Mouse (Mus musculus): Measurements from ENCODE around the gene Ciita. TPM values are rescaled to one million over a fixed set of nuclear protein-coding genes. Genes with fewer than 3 reads are reported as not detected.

Ciita gene
- polyA plus RNA-seq (2014; fragmentation: Nextera tagmentation; extraction: Ambion mirVana) = 0.09 and 0.12 TPM in 2 replicates

- no peak for DNase-seq (ENCODE audit: low spot score)
- WGBS = 83% methylated on average over 5 of the region's 5 CpGs
These were observed at the start of gene Ciita for GRCm38 (mm10) chr16:10479857-10480256. Gene Ciita (plus strand): TSS chr16:10480059.

GRCm38 (mm10) chr16:10431911-10432310 is 47.9 kb upstream of the Ciita start:
- no peak overlapping the region for H3K4me2 ChIP-seq (ENCODE audit: low read depth)
- 79% methylated on average over 1 of the region's 1 CpGs for WGBS
- no peak overlapping the region for H3K4me3 ChIP-seq (ENCODE audit: low read depth, low read length)
- H3K27me3 ChIP-seq (ENCODE audit: control insufficient read depth, insufficient read depth, low read length) = no peaks in the 10 kb centered on the region
- no peak for DNase-seq (ENCODE audit: low spot score)
- H3K27ac ChIP-seq (ENCODE audit: low read depth, low read length) = no peak overlapping the region
- no peaks in the 10 kb centered on the region for H3K4me1 ChIP-seq (ENCODE audit: control insufficient read depth, insufficient read depth, low read length)
- no peak for ATAC-seq (ENCODE audit: insufficient read depth, low FRiP score, low TSS enrichment)
- no peak overlapping the region for H3K9ac ChIP-seq (ENCODE audit: low read length)
- no peaks in the 10 kb centered on the region for H3K9me3 ChIP-seq (ENCODE audit: control insufficient read depth, low read length)
- H3K36me3 ChIP-seq (ENCODE audit: control insufficient read depth, insufficient read depth, low read length) = no peaks in the 10 kb centered on the region

More at GRCm38 (mm10) chr16:10479857-10480256, at the start of gene Ciita:
- Histone ChIP-seq H3K27ac (ENCODE audit: low read depth, low read length) (no peak within 1 kb of the TSS), H3K9ac (ENCODE audit: low read length) (no peak within 1 kb of the TSS), H3K4me1 (ENCODE audit: control insufficient read depth, insufficient read depth, low read length) (no peaks in the 10 kb centered on the region), H3K27me3 (ENCODE audit: control insufficient read depth, insufficient read depth, low read length) (no peaks in the 10 kb centered on the region), H3K4me2 (ENCODE audit: low read depth) (no peak within 1 kb of the TSS), H3K36me3 (ENCODE audit: control insufficient read depth, insufficient read depth, low read length) (no peaks in the 10 kb centered on the region), H3K9me3 (ENCODE audit: control insufficient read depth, low read length) (no peaks in the 10 kb centered on the region), H3K4me3 (ENCODE audit: low read depth, low read length) (no peak within 1 kb of the TSS)
- no peak for ATAC-seq (ENCODE audit: insufficient read depth, low FRiP score, low TSS enrichment)

GRCm38 (mm10) chr16:10432387-10432786 is 47.5 kb upstream of the Ciita start:
- H3K4me3 ChIP-seq (ENCODE audit: low read depth, low read length) = no peak overlapping the region

GRCm38 (mm10) chr16:10433344-10433743 is 46.5 kb upstream of the Ciita start:
- DNase-seq (ENCODE audit: low spot score) = no peak
- 93% methylated on average over 5 of the region's 5 CpGs for WGBS

More at GRCm38 (mm10) chr16:10432387-10432786, 47.5 kb upstream of the Ciita start:
- Histone ChIP-seq H3K4me2 (ENCODE audit: low read depth) (no peak overlapping the region), H3K27me3 (ENCODE audit: control insufficient read depth, insufficient read depth, low read length) (no peaks in the 10 kb centered on the region), H3K9me3 (ENCODE audit: control insufficient read depth, low read length) (no peaks in the 10 kb centered on the region), H3K9ac (ENCODE audit: low read length) (no peak overlapping the region), H3K27ac (ENCODE audit: low read depth, low read length) (no peak overlapping the region), H3K36me3 (ENCODE audit: control insufficient read depth, insufficient read depth, low read length) (no peaks in the 10 kb centered on the region), H3K4me1 (ENCODE audit: control insufficient read depth, insufficient read depth, low read length) (no peaks in the 10 kb centered on the region)
- ATAC-seq (ENCODE audit: insufficient read depth, low FRiP score, low TSS enrichment) (no peak), DNase-seq (ENCODE audit: low spot score) (no peak)
- 85% methylated on average over 4 of the region's 4 CpGs for WGBS

GRCm38 (mm10) chr16:10436166-10436565 is 43.7 kb upstream of the Ciita start:
- no peak overlapping the region for H3K4me3 ChIP-seq (ENCODE audit: low read depth, low read length)
- DNase-seq (ENCODE audit: low spot score) = no peak
- H3K4me1 ChIP-seq (ENCODE audit: control insufficient read depth, insufficient read depth, low read length) = no peaks in the 10 kb centered on the region
- 82% methylated on average over 6 of the region's 6 CpGs for WGBS
- no peak overlapping the region for H3K9ac ChIP-seq (ENCODE audit: low read length)
- H3K36me3 ChIP-seq (ENCODE audit: control insufficient read depth, insufficient read depth, low read length) = no peaks in the 10 kb centered on the region
- no peak for ATAC-seq (ENCODE audit: insufficient read depth, low FRiP score, low TSS enrichment)
- H3K4me2 ChIP-seq (ENCODE audit: low read depth) = no peak overlapping the region
- no peaks in the 10 kb centered on the region for H3K27me3 ChIP-seq (ENCODE audit: control insufficient read depth, insufficient read depth, low read length)
- no peaks in the 10 kb centered on the region for H3K9me3 ChIP-seq (ENCODE audit: control insufficient read depth, low read length)
- no peak overlapping the region for H3K27ac ChIP-seq (ENCODE audit: low read depth, low read length)

More at GRCm38 (mm10) chr16:10433344-10433743, 46.5 kb upstream of the Ciita start:
- no peak overlapping the region for H3K9ac ChIP-seq (ENCODE audit: low read length)
- H3K4me2 ChIP-seq (ENCODE audit: low read depth) = no peak overlapping the region
- no peaks in the 10 kb centered on the region for H3K36me3 ChIP-seq (ENCODE audit: control insufficient read depth, insufficient read depth, low read length)
- no peaks in the 10 kb centered on the region for H3K9me3 ChIP-seq (ENCODE audit: control insufficient read depth, low read length)
- no peak overlapping the region for H3K4me3 ChIP-seq (ENCODE audit: low read depth, low read length)
- no peaks in the 10 kb centered on the region for H3K27me3 ChIP-seq (ENCODE audit: control insufficient read depth, insufficient read depth, low read length)
- no peaks in the 10 kb centered on the region for H3K4me1 ChIP-seq (ENCODE audit: control insufficient read depth, insufficient read depth, low read length)
- ATAC-seq (ENCODE audit: insufficient read depth, low FRiP score, low TSS enrichment) = no peak
- H3K27ac ChIP-seq (ENCODE audit: low read depth, low read length) = no peak overlapping the region

GRCm38 (mm10) chr16:10438055-10438454 is 41.8 kb upstream of the Ciita start:
- H3K9me3 ChIP-seq (ENCODE audit: control insufficient read depth, low read length) = no peaks in the 10 kb centered on the region
- no peak overlapping the region for H3K4me2 ChIP-seq (ENCODE audit: low read depth)
- H3K4me3 ChIP-seq (ENCODE audit: low read depth, low read length) = no peak overlapping the region
- WGBS = 87% methylated on average over 5 of the region's 5 CpGs
- no peaks in the 10 kb centered on the region for H3K4me1 ChIP-seq (ENCODE audit: control insufficient read depth, insufficient read depth, low read length)
- no peak for ATAC-seq (ENCODE audit: insufficient read depth, low FRiP score, low TSS enrichment)
- H3K36me3 ChIP-seq (ENCODE audit: control insufficient read depth, insufficient read depth, low read length) = no peaks in the 10 kb centered on the region
- DNase-seq (ENCODE audit: low spot score) = no peak
- no peak overlapping the region for H3K9ac ChIP-seq (ENCODE audit: low read length)
- no peaks in the 10 kb centered on the region for H3K27me3 ChIP-seq (ENCODE audit: control insufficient read depth, insufficient read depth, low read length)
- no peak overlapping the region for H3K27ac ChIP-seq (ENCODE audit: low read depth, low read length)

- no peak for DNase-seq (ENCODE audit: low spot score)
- WGBS = 85% methylated on average over 6 of the region's 6 CpGs
These were observed 38.5 kb upstream of the Ciita start for GRCm38 (mm10) chr16:10441328-10441727.

GRCm38 (mm10) chr16:10441761-10442160 is 38.1 kb upstream of the Ciita start:
- H3K27me3 ChIP-seq (ENCODE audit: control insufficient read depth, insufficient read depth, low read length) = no peaks in the 10 kb centered on the region
- H3K4me1 ChIP-seq (ENCODE audit: control insufficient read depth, insufficient read depth, low read length) = peaks cover 4% of the 10 kb centered on the region; the same call in 1 of the 2 replicates
- DNase-seq (ENCODE audit: low spot score) (no peak), ATAC-seq (ENCODE audit: insufficient read depth, low FRiP score, low TSS enrichment) (no peak)
- H3K4me3 ChIP-seq (ENCODE audit: low read depth, low read length) = no peak overlapping the region
- no peak overlapping the region for H3K9ac ChIP-seq (ENCODE audit: low read length)
- no peak overlapping the region for H3K27ac ChIP-seq (ENCODE audit: low read depth, low read length)
- no peaks in the 10 kb centered on the region for H3K9me3 ChIP-seq (ENCODE audit: control insufficient read depth, low read length)
- no peaks in the 10 kb centered on the region for H3K36me3 ChIP-seq (ENCODE audit: control insufficient read depth, insufficient read depth, low read length)
- 90% methylated on average over 4 of the region's 4 CpGs for WGBS
- H3K4me2 ChIP-seq (ENCODE audit: low read depth) = no peak overlapping the region

More at GRCm38 (mm10) chr16:10441328-10441727, 38.5 kb upstream of the Ciita start:
- no peak overlapping the region for H3K4me3 ChIP-seq (ENCODE audit: low read depth, low read length)
- no peak overlapping the region for H3K9ac ChIP-seq (ENCODE audit: low read length)
- H3K36me3 ChIP-seq (ENCODE audit: control insufficient read depth, insufficient read depth, low read length) = no peaks in the 10 kb centered on the region
- H3K27me3 ChIP-seq (ENCODE audit: control insufficient read depth, insufficient read depth, low read length) = no peaks in the 10 kb centered on the region
- no peak overlapping the region for H3K27ac ChIP-seq (ENCODE audit: low read depth, low read length)
- no peaks in the 10 kb centered on the region for H3K9me3 ChIP-seq (ENCODE audit: control insufficient read depth, low read length)
- H3K4me1 ChIP-seq (ENCODE audit: control insufficient read depth, insufficient read depth, low read length) = peaks cover 4% of the 10 kb centered on the region; the same call in 1 of the 2 replicates
- no peak for ATAC-seq (ENCODE audit: insufficient read depth, low FRiP score, low TSS enrichment)
- H3K4me2 ChIP-seq (ENCODE audit: low read depth) = no peak overlapping the region

GRCm38 (mm10) chr16:10443723-10444122 is 36.1 kb upstream of the Ciita start:
- Histone ChIP-seq H3K27ac (ENCODE audit: low read depth, low read length) (no peak overlapping the region), H3K4me1 (ENCODE audit: control insufficient read depth, insufficient read depth, low read length) (peaks cover 8% of the 10 kb centered on the region; the same call in 1 of the 2 replicates), H3K9me3 (ENCODE audit: control insufficient read depth, low read length) (no peaks in the 10 kb centered on the region), H3K36me3 (ENCODE audit: control insufficient read depth, insufficient read depth, low read length) (no peaks in the 10 kb centered on the region), H3K4me2 (ENCODE audit: low read depth) (no peak overlapping the region), H3K27me3 (ENCODE audit: control insufficient read depth, insufficient read depth, low read length) (no peaks in the 10 kb centered on the region), H3K4me3 (ENCODE audit: low read depth, low read length) (no peak overlapping the region), H3K9ac (ENCODE audit: low read length) (no peak overlapping the region)
- ATAC-seq (ENCODE audit: insufficient read depth, low FRiP score, low TSS enrichment) = no peak
- DNase-seq (ENCODE audit: low spot score) = no peak

Measured in neural tube, embryonic 11.5 days (tissue).